Mouse (Mus musculus): ENCODE measurements at regions not wholly inside any gene's neighbourhood (a gene's known extent, or its start where the extent isn't known, plus 50 kb on each side); places are given as distances from the start of the nearest gene placed in this dataset.
A peak's percentile ranks its signal among the peaks of the same experiment; 100 is the strongest.

- no peak for DNase-seq (ENCODE audit: low spot score in 2 of 2)
Observed at GRCm38 (mm10) chr5:35221451-35222305, 56.4 kb upstream of the Adra2c start.

GRCm38 (mm10) chr5:35216271-35216670 is 61.8 kb upstream of the Adra2c start:
- DNase-seq (ENCODE audit: low spot score in 2 of 2) = no peak

GRCm38 (mm10) chr5:35215480-35216195 is 62.5 kb upstream of the Adra2c start:
- no peak for DNase-seq (ENCODE audit: low spot score in 2 of 2)

- no peak for DNase-seq (ENCODE audit: low spot score in 2 of 2)
Observed at GRCm38 (mm10) chr5:35215007-35215406, 63.1 kb upstream of the Adra2c start.

GRCm38 (mm10) chr5:35209348-35209747 is 68.8 kb upstream of the Adra2c start:
- DNase-seq (ENCODE audit: low spot score in 2 of 2) = no peak

- DNase-seq (ENCODE audit: low spot score in 2 of 2) = no peak
Observed at GRCm38 (mm10) chr5:35204049-35204448, 74.1 kb upstream of the Adra2c start.

- DNase-seq (ENCODE audit: low spot score in 2 of 2) = no peak
Observed at GRCm38 (mm10) chr5:35198468-35198867, 79.7 kb upstream of the Adra2c start.

GRCm38 (mm10) chr5:35189113-35189797 is 83.7 kb upstream of the Lrpap1 start:
- peak; percentile 72 to 79 for DNase-seq (ENCODE audit: low spot score in 2 of 2)

GRCm38 (mm10) chr5:35185826-35186225 is 80.3 kb upstream of the Lrpap1 start:
- no peak for DNase-seq (ENCODE audit: low spot score in 2 of 2)

- DNase-seq (ENCODE audit: low spot score in 2 of 2) = no peak
Observed at GRCm38 (mm10) chr5:35185289-35185688, 79.7 kb upstream of the Lrpap1 start.

GRCm38 (mm10) chr5:35183418-35183817 is 77.9 kb upstream of the Lrpap1 start:
- DNase-seq (ENCODE audit: low spot score in 2 of 2) = no peak

- no peak for DNase-seq (ENCODE audit: low spot score in 2 of 2)
Observed at GRCm38 (mm10) chr5:35177332-35177731, 71.8 kb upstream of the Lrpap1 start.

- DNase-seq (ENCODE audit: low spot score in 2 of 2) = no peak
Observed at GRCm38 (mm10) chr5:35176112-35176848, 70.7 kb upstream of the Lrpap1 start.

- DNase-seq (ENCODE audit: low spot score in 2 of 2) = no peak
Observed at GRCm38 (mm10) chr5:35174318-35174717, 68.8 kb upstream of the Lrpap1 start.

GRCm38 (mm10) chr5:35171336-35171735 is 65.8 kb upstream of the Lrpap1 start:
- no peak for DNase-seq (ENCODE audit: low spot score in 2 of 2)

- DNase-seq (ENCODE audit: low spot score in 2 of 2) = no peak
Observed at GRCm38 (mm10) chr5:35170369-35171130, 65.0 kb upstream of the Lrpap1 start.

- no peak for DNase-seq (ENCODE audit: low spot score in 2 of 2)
Observed at GRCm38 (mm10) chr5:35169614-35170293, 64.2 kb upstream of the Lrpap1 start.

GRCm38 (mm10) chr5:35168853-35169252 is 63.3 kb upstream of the Lrpap1 start:
- no peak for DNase-seq (ENCODE audit: low spot score in 2 of 2)

- DNase-seq (ENCODE audit: low spot score in 2 of 2) = no peak
Observed at GRCm38 (mm10) chr5:35168369-35168768, 62.8 kb upstream of the Lrpap1 start.

GRCm38 (mm10) chr5:35165993-35166392 is 60.4 kb upstream of the Lrpap1 start:
- no peak for DNase-seq (ENCODE audit: low spot score in 2 of 2)

Data from adrenal gland, postnatal 4 days (tissue).